In the genomic region with DNA sequence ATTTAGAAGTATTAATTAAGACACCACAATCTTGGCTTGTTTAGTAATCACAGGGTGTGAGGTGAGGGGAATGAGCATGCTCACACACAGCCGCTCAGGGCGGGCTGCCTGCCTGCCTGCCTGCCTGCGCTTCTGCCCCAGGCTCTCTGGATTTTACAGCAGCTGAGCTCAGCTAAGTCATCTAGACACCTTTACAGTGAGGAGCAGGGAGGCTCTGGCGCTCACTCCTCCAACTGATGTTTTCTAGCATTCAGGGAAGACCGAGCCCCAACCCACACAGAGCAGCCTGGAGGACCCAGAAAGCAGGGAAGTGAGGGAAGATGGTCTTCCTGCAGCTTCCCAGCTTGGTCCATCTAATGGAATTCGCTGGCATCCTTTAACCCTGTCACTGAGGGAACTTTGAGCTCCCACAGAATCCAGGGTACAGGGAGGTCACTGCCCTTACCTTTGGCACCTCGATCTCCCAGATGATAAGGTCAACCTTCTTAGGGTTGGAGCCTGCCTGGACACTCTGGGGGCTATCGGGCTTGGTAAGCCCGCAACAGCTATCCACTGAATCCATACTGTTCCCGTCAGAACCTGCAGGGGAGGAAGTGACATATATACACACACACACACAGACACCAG, we compare ENCODE assay signal across 17 mouse cellular contexts. TPM values are rescaled to one million over a fixed set of nuclear protein-coding genes. Genes with fewer than 3 reads are reported as not detected.
DNase-seq lines count a peak whose midpoint lies in the region; ATAC-seq and TF ChIP-seq lines count a peak whose summit lies in the region.
"Had no signal": no experiment of that assay in that cellular context is flagged by ENCODE, and none has a peak within 500 bp of the region (broad histone marks: within the 10 kb centered on the region; RNA-seq: fewer than 3 reads in every experiment).

No protein-coding gene starts in this region.

- TF ChIP-seq EP300 in liver, postnatal 0 days (IDR thresholded peaks at IDR 0.05; ENCODE audit: low read depth), result no peak

- peak overlapping the region; percentile 81 for H3K27ac ChIP-seq in heart, embryonic 11.5 days (ENCODE audit: low read depth, low read length)
- no peak overlapping the region for H3K27ac ChIP-seq in liver, embryonic 12.5 days
- H3K27ac ChIP-seq in liver, postnatal 0 days (ENCODE audit: low read depth), result no peak overlapping the region
- H3K27ac ChIP-seq: embryonic facial prominence, embryonic 12.5 days; layer of hippocampus, adult 2 months; liver, embryonic 13.5 days; neural tube, embryonic 15.5 days had no signal

- ATAC-seq in heart, embryonic 11.5 days (replicated peaks; ENCODE audit: insufficient number of reproducible peaks, low FRiP score, low TSS enrichment), result no peak
- ATAC-seq in liver, embryonic 12.5 days, result 0 out of 2 replicates have a peak, but pooled peaks have one; percentile 2
- ATAC-seq in liver, postnatal 0 days, result no peak

- TF ChIP-seq CTCF in liver, postnatal 0 days (IDR thresholded peaks at IDR 0.05; ENCODE audit: low read depth), result no peak

- H3K27me3 ChIP-seq in heart, embryonic 11.5 days (ENCODE audit: control insufficient read depth, insufficient read depth, low read length), result no peaks in the 10 kb centered on the region
- no peaks in the 10 kb centered on the region for H3K27me3 ChIP-seq in liver, embryonic 12.5 days (replicated peaks)
- no peaks in the 10 kb centered on the region for H3K27me3 ChIP-seq in liver, postnatal 0 days (ENCODE audit: insufficient read depth, low read length)
- H3K27me3 ChIP-seq: embryonic facial prominence, embryonic 12.5 days; liver, embryonic 13.5 days; megakaryocyte, embryonic 14.5 days; neural tube, embryonic 15.5 days had no signal

- peak overlapping the region; percentile 58 for H3K9ac ChIP-seq in heart, embryonic 11.5 days (ENCODE audit: low read depth, low read length)
- no peak overlapping the region for H3K9ac ChIP-seq in liver, embryonic 12.5 days
- no peak overlapping the region for H3K9ac ChIP-seq in liver, postnatal 0 days (replicated peaks)
- H3K9ac ChIP-seq: embryonic facial prominence, embryonic 12.5 days; liver, embryonic 13.5 days; neural tube, embryonic 15.5 days had no signal

- H3K9me3 ChIP-seq in heart, embryonic 11.5 days (replicated peaks; ENCODE audit: control insufficient read depth, low read length), result no peaks in the 10 kb centered on the region
- H3K9me3 ChIP-seq in liver, embryonic 12.5 days (replicated peaks), result no peaks in the 10 kb centered on the region
- H3K9me3 ChIP-seq in liver, postnatal 0 days (ENCODE audit: low read length), result no peaks in the 10 kb centered on the region
- H3K9me3 ChIP-seq: embryonic facial prominence, embryonic 12.5 days; G1E; liver, embryonic 13.5 days; megakaryocyte, embryonic 14.5 days; neural tube, embryonic 15.5 days had no signal

- no peak overlapping the region for H3K4me3 ChIP-seq in heart, embryonic 11.5 days (ENCODE audit: low read depth, low read length)
- H3K4me3 ChIP-seq in liver, embryonic 12.5 days, result no peak overlapping the region
- no peak overlapping the region for H3K4me3 ChIP-seq in liver, postnatal 0 days (ENCODE audit: low read depth, low read length)
- H3K4me3 ChIP-seq: embryonic facial prominence, embryonic 12.5 days; layer of hippocampus, adult 2 months; liver, embryonic 13.5 days; neural tube, embryonic 15.5 days had no signal

- H3K4me1 ChIP-seq in heart, embryonic 11.5 days (ENCODE audit: control insufficient read depth, insufficient read depth, low read length), result peaks cover 26% of the 10 kb centered on the region
- peaks cover 14% of the 10 kb centered on the region for H3K4me1 ChIP-seq in liver, embryonic 12.5 days
- H3K4me1 ChIP-seq in liver, postnatal 0 days (ENCODE audit: insufficient read depth), result peaks cover 5% of the 10 kb centered on the region; the same call in 1 of the 2 replicates
- H3K4me1 ChIP-seq: embryonic facial prominence, embryonic 12.5 days had no signal

- no peak for DNase-seq in heart, adult 11 months
- DNase-seq in kidney, adult 11 months, result peak; percentile 53
- DNase-seq in kidney, adult 18-20 months, result no peak
- no peak for DNase-seq in liver, postnatal 0 days
- no peak for DNase-seq in natural killer cell, adult 2 months (ENCODE audit: low spot score in 2 of 2)
- DNase-seq: cerebellum, adult 11-12 months; cerebellum, postnatal 36 days; liver, embryonic 13.5 days; lung, postnatal 10 days; thymus, adult 2 months had no signal

- H3K36me3 ChIP-seq in heart, embryonic 11.5 days (ENCODE audit: control insufficient read depth, insufficient read depth, low read length), result peaks cover 11% of the 10 kb centered on the region
- peaks cover 86% of the 10 kb centered on the region for H3K36me3 ChIP-seq in liver, embryonic 12.5 days
- peaks cover 21% of the 10 kb centered on the region; the same call in 1 of the 2 replicates for H3K36me3 ChIP-seq in liver, postnatal 0 days (replicated peaks; ENCODE audit: insufficient read depth, low read length)

- WGBS in heart, embryonic 11.5 days (ENCODE audit: insufficient replicate concordance), result 62% methylated on average over 10 of the region's 10 CpGs
- WGBS in liver, embryonic 12.5 days (ENCODE audit: insufficient replicate concordance), result 76% methylated on average over 10 of the region's 10 CpGs
- WGBS in liver, postnatal 0 days (ENCODE audit: insufficient replicate concordance), result 75% methylated on average over 10 of the region's 10 CpGs

- H3K4me2 ChIP-seq in heart, embryonic 11.5 days, result peak overlapping the region; percentile 48
- H3K4me2 ChIP-seq in liver, embryonic 12.5 days, result no peak overlapping the region
- no peak overlapping the region for H3K4me2 ChIP-seq in liver, postnatal 0 days (ENCODE audit: low read depth, low read length)
- H3K4me2 ChIP-seq: embryonic facial prominence, embryonic 12.5 days; liver, embryonic 13.5 days; neural tube, embryonic 15.5 days had no signal

RNA-seq across cellular contexts. Expression of a gene that starts 23.5 kb away (rescaled TPM):
- 24.4 and 24.7 TPM in 2 replicates for polyA plus RNA-seq in heart, embryonic 11.5 days (2014; fragmentation: Nextera tagmentation; extraction: Ambion mirVana)
- 12.3 and 14.0 TPM in 2 replicates for polyA plus RNA-seq in liver, embryonic 12.5 days (2016; fragmentation: Nextera tagmentation; extraction: Ambion mirVana)
- 14.2 and 14.5 TPM in 2 replicates for polyA plus RNA-seq in liver, postnatal 0 days (2015; fragmentation: Nextera tagmentation; extraction: Ambion mirVana)
